Mouse (Mus musculus): ENCODE data around the gene Plin2. TPM values are rescaled to one million over a fixed set of nuclear protein-coding genes. Genes with fewer than 3 reads are reported as not detected.

Gene Plin2
- 53.4 and 55.0 TPM in 2 replicates for polyA plus RNA-seq (2015; fragmentation: Nextera tagmentation; extraction: Ambion mirVana)

DNA sequence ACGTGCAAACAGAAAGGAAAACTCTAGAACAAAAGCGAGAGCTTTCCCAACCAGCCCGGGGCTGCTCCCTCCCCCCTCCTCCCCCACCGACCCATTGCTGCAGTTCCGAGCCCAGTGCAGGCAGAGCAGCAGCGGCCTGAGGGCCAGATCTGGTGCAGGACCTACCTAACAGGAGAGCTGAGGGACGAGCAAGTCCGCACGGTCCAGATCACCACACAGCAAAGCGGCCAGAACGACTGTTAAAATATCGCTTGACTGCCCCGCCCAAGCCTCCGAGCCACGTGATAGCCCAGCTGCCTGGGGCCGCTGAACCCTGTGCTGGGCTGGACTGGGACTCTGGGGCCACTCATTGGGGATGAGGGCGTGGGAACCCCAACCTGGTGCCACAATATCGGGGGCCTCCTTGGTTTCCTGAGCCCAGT, at the start of gene Plin2:
Plin2 (minus strand) TSS at position 281 of the 422 bp plus-strand sequence.
- H3K27ac ChIP-seq = 0 out of 2 replicates have a peak within 1 kb of the TSS, but pooled peaks have one; percentile 19
- H3K9me3 ChIP-seq = no peaks in the 10 kb centered on the region
- under 1% methylated on average over 18 of the region's 18 CpGs for WGBS
- H3K4me3 ChIP-seq = peak within 1 kb of the TSS; percentile 59
- H3K4me2 ChIP-seq = peak within 1 kb of the TSS; percentile 70
- peak within 1 kb of the TSS; percentile 75 for H3K9ac ChIP-seq
- ATAC-seq (ENCODE audit: low FRiP score) = peak; percentile 90
- peaks cover 12% of the 10 kb centered on the region for H3K36me3 ChIP-seq
- no peaks in the 10 kb centered on the region for H3K27me3 ChIP-seq
- peaks cover 15% of the 10 kb centered on the region for H3K4me1 ChIP-seq (replicated peaks)

DNA sequence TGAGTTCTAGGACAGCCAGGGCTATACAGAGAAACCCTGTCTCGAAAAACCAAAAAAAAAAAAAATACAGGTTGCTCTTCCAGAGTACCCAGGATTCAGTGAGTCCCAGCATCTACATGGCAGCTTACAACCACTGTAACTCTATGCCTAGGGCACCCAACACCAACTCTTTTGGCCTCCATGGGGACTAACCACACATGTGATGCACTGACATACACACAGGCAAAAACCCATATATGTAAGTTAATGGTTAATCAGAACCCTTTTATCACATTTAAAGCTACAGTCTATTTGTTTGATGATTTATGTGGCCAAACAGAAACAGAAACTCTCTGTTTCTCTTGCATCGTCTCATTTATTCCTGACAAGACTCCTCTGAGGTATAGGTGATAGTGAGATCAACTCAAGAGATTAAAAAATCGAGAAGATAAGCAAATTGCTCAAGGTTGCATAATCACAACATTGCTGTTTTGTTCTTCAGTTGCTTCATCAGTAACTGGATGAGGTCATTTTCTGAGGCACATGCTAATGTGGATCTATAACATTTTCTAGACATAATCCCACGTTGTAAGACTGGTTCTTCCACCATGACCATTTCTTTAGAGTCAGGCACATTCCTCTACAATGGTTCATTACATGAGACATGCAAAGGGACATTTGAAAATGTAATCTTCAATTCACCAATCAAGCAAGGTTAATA, 49.2 kb upstream of the Plin2 start:
- 82% methylated on average over 4 of the region's 4 CpGs for WGBS
- no peaks in the 10 kb centered on the region for H3K36me3 ChIP-seq
- no peak overlapping the region for H3K27ac ChIP-seq
- no peak overlapping the region for H3K4me2 ChIP-seq
- no peaks in the 10 kb centered on the region for H3K27me3 ChIP-seq
- H3K4me1 ChIP-seq (replicated peaks) = no peaks in the 10 kb centered on the region
- H3K9ac ChIP-seq = no peak overlapping the region
- no peak for ATAC-seq (ENCODE audit: low FRiP score)
- no peaks in the 10 kb centered on the region for H3K9me3 ChIP-seq
- H3K4me3 ChIP-seq = no peak overlapping the region

DNA sequence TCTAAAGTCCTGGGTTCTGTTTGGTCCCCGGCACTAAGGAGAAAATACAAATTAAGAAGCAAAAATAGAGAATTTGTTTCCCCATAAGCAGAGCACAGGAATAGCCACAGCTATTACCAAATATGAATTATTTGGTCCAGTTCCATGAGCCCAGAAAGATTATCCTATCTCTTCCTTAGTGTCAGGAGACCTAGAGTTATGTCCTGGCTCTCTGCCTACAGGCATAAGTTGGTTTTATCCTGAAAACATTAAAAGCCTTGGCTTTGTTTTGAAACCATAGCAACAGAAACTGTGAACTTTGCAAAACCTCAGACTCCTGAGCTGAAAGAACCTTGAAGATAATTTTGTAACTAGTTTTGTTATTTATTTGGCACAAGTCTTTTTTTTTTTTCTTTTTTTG, 47.3 kb upstream of the Plin2 start:
- ATAC-seq (ENCODE audit: low FRiP score) = no peak
- H3K4me1 ChIP-seq (replicated peaks) = no peaks in the 10 kb centered on the region
- H3K4me3 ChIP-seq = no peak overlapping the region
- H3K27me3 ChIP-seq = no peaks in the 10 kb centered on the region
- no peaks in the 10 kb centered on the region for H3K9me3 ChIP-seq
- WGBS = 83% methylated on average over 1 of the region's 1 CpGs
- no peak overlapping the region for H3K4me2 ChIP-seq
- no peak overlapping the region for H3K9ac ChIP-seq
- H3K36me3 ChIP-seq = no peaks in the 10 kb centered on the region
- no peak overlapping the region for H3K27ac ChIP-seq

DNA sequence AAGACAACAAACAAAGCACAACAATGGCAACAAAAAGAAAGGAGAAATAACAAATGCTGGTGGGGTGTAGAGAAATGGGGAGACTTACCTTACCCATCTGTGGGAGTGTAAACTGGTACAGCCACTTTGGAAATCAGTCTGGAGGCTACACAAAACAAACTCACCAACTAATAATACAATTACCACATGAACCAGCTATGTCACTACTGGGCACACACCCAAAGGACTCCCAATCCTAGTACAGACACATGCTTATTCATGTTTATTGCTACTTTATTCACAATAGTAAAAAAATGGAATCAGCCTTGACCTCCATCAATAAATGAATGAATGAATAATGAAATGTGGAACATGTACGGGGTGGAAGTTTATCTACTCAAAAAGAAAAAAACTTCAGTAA, 45.5 kb upstream of the Plin2 start:
- no peak for ATAC-seq (ENCODE audit: low FRiP score)
- Histone ChIP-seq H3K9me3 (no peaks in the 10 kb centered on the region), H3K27me3 (no peaks in the 10 kb centered on the region), H3K4me1 (replicated peaks) (no peaks in the 10 kb centered on the region), H3K9ac (no peak overlapping the region), H3K4me2 (no peak overlapping the region), H3K36me3 (no peaks in the 10 kb centered on the region), H3K27ac (no peak overlapping the region), H3K4me3 (no peak overlapping the region)
- WGBS = 91% methylated on average over 1 of the region's 1 CpGs

DNA sequence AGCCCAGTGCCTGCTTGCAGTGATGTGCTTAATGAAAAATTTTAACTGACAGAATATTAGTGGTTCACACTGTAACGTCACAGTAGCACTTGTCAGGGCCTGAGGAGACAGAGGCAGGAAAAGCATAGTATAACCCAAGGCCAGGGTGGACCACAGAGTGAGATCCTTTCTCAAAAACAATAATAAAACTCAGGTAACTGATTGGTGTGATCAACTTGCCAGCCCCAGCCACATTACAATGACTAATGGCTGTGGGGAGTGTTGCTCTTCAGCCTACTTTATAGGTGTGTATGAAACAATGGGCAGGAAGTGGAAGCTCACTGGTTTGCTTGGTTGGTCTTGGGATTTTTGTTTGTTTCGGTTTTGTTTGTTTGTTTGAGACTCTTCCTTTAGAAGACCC, 43.7 kb upstream of the Plin2 start:
- H3K4me1 ChIP-seq (replicated peaks) = no peaks in the 10 kb centered on the region
- WGBS = 82% methylated on average over 2 of the region's 2 CpGs
- H3K27me3 ChIP-seq = no peaks in the 10 kb centered on the region
- H3K27ac ChIP-seq = no peak overlapping the region
- ATAC-seq (ENCODE audit: low FRiP score) = no peak
- H3K36me3 ChIP-seq = no peaks in the 10 kb centered on the region
- H3K9ac ChIP-seq = no peak overlapping the region
- no peak overlapping the region for H3K4me3 ChIP-seq
- no peaks in the 10 kb centered on the region for H3K9me3 ChIP-seq
- no peak overlapping the region for H3K4me2 ChIP-seq

DNA sequence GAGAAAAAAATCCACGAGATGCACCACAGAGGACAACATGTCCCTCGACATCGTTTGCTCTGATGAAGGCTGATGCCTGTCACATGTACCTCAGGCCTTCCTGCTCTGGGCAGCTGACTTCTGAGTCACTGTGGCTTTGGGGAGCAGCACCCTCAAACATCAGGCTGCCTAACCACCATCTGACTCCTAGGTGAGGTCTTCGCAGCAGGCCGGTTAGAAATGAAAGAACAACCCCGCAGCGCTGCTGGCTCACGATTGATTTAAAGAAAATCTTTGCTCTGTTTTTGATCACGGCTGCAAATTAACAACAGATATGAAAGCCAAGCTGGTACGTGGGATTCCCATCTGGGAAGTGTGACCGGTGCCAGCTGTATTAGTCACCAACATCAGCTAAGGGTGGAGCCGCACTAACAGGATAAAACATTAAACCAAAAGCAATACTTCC, 42.9 kb upstream of the Plin2 start:
- H3K4me2 ChIP-seq = no peak overlapping the region
- H3K9me3 ChIP-seq = no peaks in the 10 kb centered on the region
- H3K36me3 ChIP-seq = no peaks in the 10 kb centered on the region
- H3K27ac ChIP-seq = no peak overlapping the region
- no peak overlapping the region for H3K4me3 ChIP-seq
- H3K4me1 ChIP-seq (replicated peaks) = no peaks in the 10 kb centered on the region
- H3K27me3 ChIP-seq = no peaks in the 10 kb centered on the region
- no peak for ATAC-seq (ENCODE audit: low FRiP score)
- WGBS = 90% methylated on average over 12 of the region's 12 CpGs
- no peak overlapping the region for H3K9ac ChIP-seq

DNA sequence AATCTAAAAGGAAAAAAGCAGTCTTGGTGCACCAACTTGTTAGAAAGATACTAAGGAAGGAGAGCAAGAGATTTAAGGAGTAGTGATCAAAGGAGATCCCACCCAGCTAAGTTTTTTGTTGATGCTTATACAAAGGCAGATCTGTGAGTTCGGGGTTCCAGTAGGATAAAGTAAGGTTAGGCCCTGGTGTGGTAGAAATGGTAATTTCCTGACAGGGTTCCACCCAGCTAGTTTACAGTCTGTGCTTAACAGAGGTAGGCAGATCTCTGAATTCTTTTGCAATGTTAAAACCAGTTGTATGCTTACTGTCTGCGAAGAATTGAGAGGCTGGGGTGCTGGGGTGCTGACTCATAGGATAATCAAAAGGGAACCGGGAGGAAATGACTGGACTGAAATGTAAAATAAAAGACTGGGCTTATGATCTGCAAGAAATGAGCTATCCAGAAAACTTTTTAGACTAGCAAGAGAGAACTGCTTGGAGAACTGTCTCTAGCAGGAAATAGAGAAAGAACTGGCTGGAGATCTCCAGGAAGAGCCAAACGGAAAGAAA, 40.9 kb upstream of the Plin2 start:
- Histone ChIP-seq H3K27me3 (no peaks in the 10 kb centered on the region), H3K4me1 (replicated peaks) (no peaks in the 10 kb centered on the region), H3K9me3 (no peaks in the 10 kb centered on the region), H3K4me2 (no peak overlapping the region), H3K36me3 (no peaks in the 10 kb centered on the region), H3K9ac (no peak overlapping the region), H3K4me3 (no peak overlapping the region), H3K27ac (no peak overlapping the region)
- 67% methylated on average over 4 of the region's 4 CpGs for WGBS
- ATAC-seq (ENCODE audit: low FRiP score) = no peak

DNA sequence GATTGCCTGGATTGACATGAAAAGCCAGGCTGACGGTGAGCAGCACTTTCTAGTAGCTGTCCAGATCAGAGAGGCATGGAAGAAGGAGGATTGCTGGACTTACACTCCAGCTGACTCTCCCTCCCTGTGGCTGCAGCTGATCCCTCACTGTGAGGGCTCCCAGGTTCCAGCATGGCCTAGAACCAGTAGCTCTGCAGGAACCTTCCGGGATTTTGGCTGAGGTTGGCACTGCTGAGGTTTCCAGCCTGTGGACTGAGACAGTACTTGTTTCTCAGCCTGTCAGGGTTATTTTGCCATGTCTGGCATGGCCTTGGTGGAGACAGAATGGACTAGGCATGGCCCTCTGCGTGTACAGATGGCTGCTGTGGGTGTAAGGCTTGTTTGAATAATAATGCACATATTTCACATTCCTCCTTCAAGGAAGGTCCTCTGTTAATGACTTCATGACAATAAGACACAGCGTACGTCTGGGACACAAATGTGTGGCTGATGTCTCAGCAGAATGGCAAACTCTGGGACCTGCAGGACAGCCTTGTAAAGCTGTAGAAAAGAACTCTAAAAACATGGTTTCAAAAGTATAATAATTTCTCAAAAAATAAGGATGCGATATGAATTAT, 40.3 kb upstream of the Plin2 start:
- no peak overlapping the region for H3K9ac ChIP-seq
- H3K9me3 ChIP-seq = no peaks in the 10 kb centered on the region
- no peak overlapping the region for H3K4me3 ChIP-seq
- H3K27ac ChIP-seq = no peak overlapping the region
- WGBS = 57% methylated on average over 6 of the region's 6 CpGs
- H3K27me3 ChIP-seq = no peaks in the 10 kb centered on the region
- H3K4me2 ChIP-seq = no peak overlapping the region
- no peaks in the 10 kb centered on the region for H3K36me3 ChIP-seq
- ATAC-seq (ENCODE audit: low FRiP score) = no peak
- no peaks in the 10 kb centered on the region for H3K4me1 ChIP-seq (replicated peaks)

DNA sequence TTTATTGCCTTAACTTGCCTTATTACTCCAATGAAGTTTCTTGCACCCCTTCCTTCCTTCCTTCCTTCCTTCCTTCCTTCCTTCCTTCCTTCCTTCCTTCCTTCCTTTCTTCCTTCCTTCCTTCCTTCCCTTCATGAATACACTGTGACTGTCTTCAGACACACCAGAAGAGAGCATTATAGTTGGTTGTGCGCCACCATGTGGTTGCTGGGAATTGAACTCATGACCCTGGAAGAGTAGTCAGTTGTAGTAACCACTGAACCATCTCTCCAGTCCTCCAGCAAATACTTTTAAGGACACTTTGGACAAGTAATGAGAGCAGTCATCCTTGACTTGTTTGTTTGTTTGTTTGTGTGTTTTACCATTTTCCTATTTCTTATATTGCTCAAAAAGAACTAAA, 38.9 kb upstream of the Plin2 start:
- no peak for ATAC-seq (ENCODE audit: low FRiP score)
- WGBS = 35% methylated on average over 1 of the region's 1 CpGs
- Histone ChIP-seq H3K9me3 (no peaks in the 10 kb centered on the region), H3K4me1 (replicated peaks) (no peaks in the 10 kb centered on the region), H3K9ac (no peak overlapping the region), H3K4me3 (no peak overlapping the region), H3K27ac (no peak overlapping the region), H3K4me2 (no peak overlapping the region), H3K27me3 (no peaks in the 10 kb centered on the region), H3K36me3 (no peaks in the 10 kb centered on the region)

DNA sequence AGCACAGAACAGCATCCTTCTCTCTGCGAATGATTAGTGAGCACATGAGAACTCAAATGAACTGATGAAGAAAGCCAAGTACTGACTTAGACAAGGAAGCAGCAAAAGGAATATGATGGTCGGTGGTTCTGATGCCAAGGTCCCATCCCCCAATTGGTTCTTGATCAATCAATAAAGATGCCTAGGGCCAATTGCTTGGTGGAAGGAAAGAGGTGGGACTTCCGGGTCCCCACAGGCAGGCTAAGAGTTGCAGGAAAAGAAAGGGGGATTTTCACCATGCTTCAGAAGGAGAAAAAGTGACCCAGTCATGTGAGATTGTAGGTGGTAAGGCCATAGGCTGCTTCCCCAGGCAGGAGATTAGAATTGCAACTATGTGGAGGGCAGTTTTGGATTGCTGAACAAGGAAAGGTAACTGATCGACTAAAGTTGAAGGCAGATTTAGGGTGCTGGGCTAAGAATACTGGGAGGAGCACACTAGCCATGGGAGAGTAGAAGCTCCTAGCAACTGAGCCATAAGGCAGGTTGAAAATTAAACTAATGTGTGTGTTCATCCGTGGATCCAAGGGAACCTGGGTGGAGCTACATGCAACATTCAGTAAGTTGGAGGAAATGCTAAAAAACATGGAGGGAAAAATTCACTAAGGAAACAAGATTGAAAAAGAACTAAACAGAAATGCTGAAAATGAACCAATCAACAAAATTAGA, 29.5 kb upstream of the Plin2 start:
- Histone ChIP-seq H3K27me3 (no peaks in the 10 kb centered on the region), H3K36me3 (no peaks in the 10 kb centered on the region), H3K9me3 (no peaks in the 10 kb centered on the region), H3K4me2 (no peak overlapping the region), H3K4me3 (no peak overlapping the region), H3K4me1 (replicated peaks) (no peaks in the 10 kb centered on the region), H3K9ac (no peak overlapping the region), H3K27ac (no peak overlapping the region)
- no peak for ATAC-seq (ENCODE audit: low FRiP score)
- 75% methylated on average over 5 of the region's 5 CpGs for WGBS

DNA sequence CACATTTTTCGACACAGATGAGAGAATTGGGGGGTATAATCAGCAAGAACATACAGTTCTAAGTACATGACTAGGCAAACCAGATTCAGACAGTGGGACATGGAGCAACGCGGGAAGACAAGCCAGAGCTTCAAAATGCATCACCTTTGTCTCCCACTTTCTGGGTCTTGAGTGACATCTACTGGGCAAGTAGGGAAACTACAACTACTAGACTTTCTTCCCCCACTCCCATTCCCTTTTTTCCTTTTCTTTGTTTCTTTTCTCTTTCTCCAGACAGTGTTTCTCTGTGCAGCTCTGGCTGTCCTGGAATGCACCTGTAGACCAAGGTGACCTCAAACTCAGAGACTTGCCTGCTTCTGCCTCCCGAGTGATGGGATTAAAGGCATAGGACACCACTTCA, 27.0 kb upstream of the Plin2 start:
- whole genome bisulfite sequencing = 10% methylated on average over 4 of the region's 4 CpGs

DNA sequence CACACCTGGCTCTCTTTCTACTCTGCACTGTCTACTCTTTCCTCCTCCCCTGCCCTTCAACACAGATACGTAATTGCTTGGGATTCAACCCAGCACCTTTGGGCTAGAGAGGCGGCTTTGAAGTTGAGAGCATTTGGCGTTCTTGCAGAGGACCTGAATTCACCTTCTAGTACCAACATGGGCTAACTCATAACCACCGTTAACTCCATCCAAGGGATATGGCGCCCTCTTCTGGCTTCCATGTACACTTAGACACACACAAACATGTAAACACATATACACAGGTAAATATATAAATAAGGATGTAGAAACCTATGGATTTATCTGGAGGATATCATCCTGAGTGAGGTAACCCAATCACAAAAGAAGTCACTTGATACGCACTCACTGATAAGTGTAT, 25.2 kb upstream of the Plin2 start:
- Histone ChIP-seq H3K9me3 (no peaks in the 10 kb centered on the region), H3K4me2 (no peak overlapping the region), H3K9ac (no peak overlapping the region), H3K27ac (no peak overlapping the region), H3K27me3 (no peaks in the 10 kb centered on the region), H3K4me1 (replicated peaks) (no peaks in the 10 kb centered on the region), H3K4me3 (no peak overlapping the region), H3K36me3 (no peaks in the 10 kb centered on the region)
- WGBS = 52% methylated on average over 6 of the region's 6 CpGs
- no peak for ATAC-seq (ENCODE audit: low FRiP score)

More for the DNA sequence above, 27.0 kb upstream of the Plin2 start:
- Histone ChIP-seq H3K4me1 (replicated peaks) (no peaks in the 10 kb centered on the region), H3K9me3 (no peaks in the 10 kb centered on the region), H3K4me3 (no peak overlapping the region), H3K27me3 (no peaks in the 10 kb centered on the region), H3K27ac (no peak overlapping the region), H3K36me3 (no peaks in the 10 kb centered on the region), H3K4me2 (no peak overlapping the region), H3K9ac (no peak overlapping the region)
- ATAC-seq (ENCODE audit: low FRiP score) = peak; percentile 90

Measured in hindbrain, embryonic 13.5 days (tissue).